Mouse (Mus musculus): ENCODE data around the gene Col9a2. TPM values are rescaled to one million over a fixed set of nuclear protein-coding genes. Genes with fewer than 3 reads are reported as not detected.
"Not testable (repeated sequence)": the region's sequence is repeated elsewhere in the genome, so short reads cannot be mapped to it uniquely, and the experiment has no call there.

Col9a2 gene
- polyA plus RNA-seq, 1 experiment: not detected

- Histone ChIP-seq H3K4me3 (ENCODE audit: insufficient read depth, poor library complexity, severe bottlenecking) (no peak overlapping the region), H3ac (ENCODE audit: control insufficient read depth, insufficient read length, low read depth) (no peak overlapping the region), H3K79me2 (ENCODE audit: control insufficient read depth, insufficient read depth) (no peaks in the 10 kb centered on the region), H3K36me3 (ENCODE audit: control insufficient read depth, insufficient read depth) (no peaks in the 10 kb centered on the region), H3K79me3 (ENCODE audit: low read depth) (no peaks in the 10 kb centered on the region), H3K27me3 (ENCODE audit: control insufficient read depth, insufficient read depth, insufficient read length) (peaks cover 43% of the 10 kb centered on the region)
- TF ChIP-seq CTCF (IDR thresholded peaks at IDR 0.05; ENCODE audit: control insufficient read depth, insufficient read depth, insufficient read length) (no peak), MYOG (IDR thresholded peaks at IDR 0.05; ENCODE audit: control insufficient read depth, extremely low read depth, insufficient read length) (no peak), USF1 (IDR thresholded peaks at IDR 0.05; ENCODE audit: low read depth) (no peak), MAX (IDR thresholded peaks at IDR 0.05) (no peak), MYOD1 (IDR thresholded peaks at IDR 0.05; ENCODE audit: control insufficient read depth, insufficient read length, low read depth) (no peak), FOSL1 (IDR thresholded peaks at IDR 0.05; ENCODE audit: insufficient read depth, low read length, poor library complexity, severe bottlenecking) (no peak), CEBPB (IDR thresholded peaks at IDR 0.05; ENCODE audit: low read depth) (no peak)
Measured at GRCm38 (mm10) chr4:121042946-121043345, 3.8 kb downstream of the Col9a2 start.

GRCm38 (mm10) chr4:121051863-121052262 lies 12.7 kb downstream of the Col9a2 start:
- Histone ChIP-seq H3ac (ENCODE audit: control insufficient read depth, insufficient read length, low read depth) (no peak overlapping the region), H3K27me3 (ENCODE audit: control insufficient read depth, insufficient read depth, insufficient read length) (peaks cover 9% of the 10 kb centered on the region), H3K36me3 (ENCODE audit: control insufficient read depth, insufficient read depth) (no peaks in the 10 kb centered on the region), H3K4me3 (ENCODE audit: insufficient read depth, poor library complexity, severe bottlenecking) (no peak overlapping the region), H3K79me3 (ENCODE audit: low read depth) (no peaks in the 10 kb centered on the region), H3K79me2 (ENCODE audit: control insufficient read depth, insufficient read depth) (no peaks in the 10 kb centered on the region)
- TF ChIP-seq CTCF (IDR thresholded peaks at IDR 0.05; ENCODE audit: control insufficient read depth, insufficient read depth, insufficient read length) (no peak), CEBPB (IDR thresholded peaks at IDR 0.05; ENCODE audit: low read depth) (no peak), MYOD1 (IDR thresholded peaks at IDR 0.05; ENCODE audit: control insufficient read depth, insufficient read length, low read depth) (no peak), USF1 (IDR thresholded peaks at IDR 0.05; ENCODE audit: low read depth) (no peak), MYOG (IDR thresholded peaks at IDR 0.05; ENCODE audit: control insufficient read depth, extremely low read depth, insufficient read length) (no peak), FOSL1 (IDR thresholded peaks at IDR 0.05; ENCODE audit: insufficient read depth, low read length, poor library complexity, severe bottlenecking) (no peak)

GRCm38 (mm10) chr4:121052454-121053323 lies 13.5 kb downstream of the Col9a2 start:
- no peak for TF ChIP-seq CEBPB (IDR thresholded peaks at IDR 0.05; ENCODE audit: low read depth)
- TF ChIP-seq MYOD1 (IDR thresholded peaks at IDR 0.05; ENCODE audit: control insufficient read depth, insufficient read length, low read depth): no peak
- TF ChIP-seq USF1 (IDR thresholded peaks at IDR 0.05; ENCODE audit: low read depth): no peak
- TF ChIP-seq CTCF (IDR thresholded peaks at IDR 0.05; ENCODE audit: control insufficient read depth, insufficient read depth, insufficient read length): no peak
- TF ChIP-seq MAX (IDR thresholded peaks at IDR 0.05): no peak
- TF ChIP-seq MYOG (IDR thresholded peaks at IDR 0.05; ENCODE audit: control insufficient read depth, extremely low read depth, insufficient read length): no peak
- TF ChIP-seq FOSL1 (IDR thresholded peaks at IDR 0.05; ENCODE audit: insufficient read depth, low read length, poor library complexity, severe bottlenecking): no peak
- no peak overlapping the region for H3K4me3 ChIP-seq (ENCODE audit: insufficient read depth, poor library complexity, severe bottlenecking)
- H3K36me3 ChIP-seq (ENCODE audit: control insufficient read depth, insufficient read depth): peaks cover under 1% of the 10 kb centered on the region
- no peaks in the 10 kb centered on the region for H3K79me2 ChIP-seq (ENCODE audit: control insufficient read depth, insufficient read depth)
- H3K27me3 ChIP-seq (ENCODE audit: control insufficient read depth, insufficient read depth, insufficient read length): peaks cover 6% of the 10 kb centered on the region
- H3K79me3 ChIP-seq (ENCODE audit: low read depth): no peaks in the 10 kb centered on the region
- H3ac ChIP-seq (ENCODE audit: control insufficient read depth, insufficient read length, low read depth): no peak overlapping the region

GRCm38 (mm10) chr4:121056342-121056741 lies 17.2 kb downstream of the Col9a2 start:
- Histone ChIP-seq H3K36me3 (ENCODE audit: control insufficient read depth, insufficient read depth) (peaks cover 22% of the 10 kb centered on the region), H3K79me3 (ENCODE audit: low read depth) (no peaks in the 10 kb centered on the region), H3K4me3 (ENCODE audit: insufficient read depth, poor library complexity, severe bottlenecking) (no peak overlapping the region), H3K27me3 (ENCODE audit: control insufficient read depth, insufficient read depth, insufficient read length) (no peaks in the 10 kb centered on the region), H3K79me2 (ENCODE audit: control insufficient read depth, insufficient read depth) (no peaks in the 10 kb centered on the region), H3ac (ENCODE audit: control insufficient read depth, insufficient read length, low read depth) (no peak overlapping the region)
- TF ChIP-seq MAX (IDR thresholded peaks at IDR 0.05): no peak
- TF ChIP-seq USF1 (IDR thresholded peaks at IDR 0.05; ENCODE audit: low read depth): no peak
- TF ChIP-seq CEBPB (IDR thresholded peaks at IDR 0.05; ENCODE audit: low read depth): no peak
- no peak for TF ChIP-seq FOSL1 (IDR thresholded peaks at IDR 0.05; ENCODE audit: insufficient read depth, low read length, poor library complexity, severe bottlenecking)
- TF ChIP-seq MYOD1 (IDR thresholded peaks at IDR 0.05; ENCODE audit: control insufficient read depth, insufficient read length, low read depth): no peak
- peak; percentile 12 for TF ChIP-seq CTCF (IDR thresholded peaks at IDR 0.05; ENCODE audit: control insufficient read depth, insufficient read depth, insufficient read length)
- TF ChIP-seq MYOG (IDR thresholded peaks at IDR 0.05; ENCODE audit: control insufficient read depth, extremely low read depth, insufficient read length): no peak

- TF ChIP-seq CEBPB (IDR thresholded peaks at IDR 0.05; ENCODE audit: low read depth) (no peak), MYOG (IDR thresholded peaks at IDR 0.05; ENCODE audit: control insufficient read depth, extremely low read depth, insufficient read length) (no peak), MYOD1 (IDR thresholded peaks at IDR 0.05; ENCODE audit: control insufficient read depth, insufficient read length, low read depth) (no peak), CTCF (IDR thresholded peaks at IDR 0.05; ENCODE audit: control insufficient read depth, insufficient read depth, insufficient read length) (no peak), FOSL1 (IDR thresholded peaks at IDR 0.05; ENCODE audit: insufficient read depth, low read length, poor library complexity, severe bottlenecking) (no peak), USF1 (IDR thresholded peaks at IDR 0.05; ENCODE audit: low read depth) (no peak), MAX (IDR thresholded peaks at IDR 0.05) (no peak)
- H3K36me3 ChIP-seq (ENCODE audit: control insufficient read depth, insufficient read depth): peaks cover 22% of the 10 kb centered on the region
Measured at GRCm38 (mm10) chr4:121057032-121057431, 17.8 kb downstream of the Col9a2 start.

GRCm38 (mm10) chr4:121059218-121059617 lies 20.0 kb downstream of the Col9a2 start:
- H3K4me3 ChIP-seq (ENCODE audit: insufficient read depth, poor library complexity, severe bottlenecking); H3K79me3 ChIP-seq (ENCODE audit: low read depth); H3K27me3 ChIP-seq (ENCODE audit: control insufficient read depth, insufficient read depth, insufficient read length); H3K79me2 ChIP-seq (ENCODE audit: control insufficient read depth, insufficient read depth); H3ac ChIP-seq (ENCODE audit: control insufficient read depth, insufficient read length, low read depth): not testable (repeated sequence)
- peaks cover 22% of the 10 kb centered on the region for H3K36me3 ChIP-seq (ENCODE audit: control insufficient read depth, insufficient read depth)

More at GRCm38 (mm10) chr4:121057032-121057431, 17.8 kb downstream of the Col9a2 start:
- no peaks in the 10 kb centered on the region for H3K79me3 ChIP-seq (ENCODE audit: low read depth)
- H3K27me3 ChIP-seq (ENCODE audit: control insufficient read depth, insufficient read depth, insufficient read length): no peaks in the 10 kb centered on the region
- no peak overlapping the region for H3K4me3 ChIP-seq (ENCODE audit: insufficient read depth, poor library complexity, severe bottlenecking)
- no peaks in the 10 kb centered on the region for H3K79me2 ChIP-seq (ENCODE audit: control insufficient read depth, insufficient read depth)
- H3ac ChIP-seq (ENCODE audit: control insufficient read depth, insufficient read length, low read depth): no peak overlapping the region

Measured in C2C12 (cell line).